Mouse (Mus musculus): ENCODE measurements at regions not wholly inside any gene's neighbourhood (a gene's known extent, or its start where the extent isn't known, plus 50 kb on each side); places are given as distances from the start of the nearest gene placed in this dataset.

GRCm38 (mm10) chr5:43444582-43445214 lies 70.6 kb upstream of the C1qtnf7 start:
- H3K9ac ChIP-seq (ENCODE audit: insufficient read depth, low read depth) = no peak overlapping the region
- no peaks in the 10 kb centered on the region for H3K27me3 ChIP-seq (replicated peaks)
- no peak overlapping the region for H3K4me2 ChIP-seq (ENCODE audit: insufficient read depth, low read depth, poor library complexity, severe bottlenecking)
- no peak overlapping the region for H3K4me3 ChIP-seq (replicated peaks in 1 of 3; ENCODE audit: low read depth in 2 of 3, low read length in 2 of 3, poor library complexity in 1 of 3)
- in situ Hi-C loops (cut with MboI; ENCODE audit: low pct_ligation_motif_present, low pct_unique_long_range_greater_than_20kb, low sequenced_read_pairs) = loop anchor here (10.0 kb wide), 1 partner anchor 180 kb away; no protein-coding TSS in a partner anchor
- TF ChIP-seq KAT2A (IDR thresholded peaks at IDR 0.05; ENCODE audit: insufficient replicate concordance, low read length) (no peak), NRF1 (IDR thresholded peaks at IDR 0.05; ENCODE audit: low read depth, low read length) (no peak), SIN3A (IDR thresholded peaks at IDR 0.05; ENCODE audit: low read length) (no peak), ZC3H11A (IDR thresholded peaks at IDR 0.05; ENCODE audit: low read depth, low read length) (no peak), RAD21 (IDR thresholded peaks at IDR 0.05; ENCODE audit: low read depth, low read length) (no peak), MAFK (IDR thresholded peaks at IDR 0.05; ENCODE audit: insufficient replicate concordance, low read length) (no peak), JUN (IDR thresholded peaks at IDR 0.05; ENCODE audit: insufficient read depth, low read depth, low read length) (no peak), MAX (IDR thresholded peaks at IDR 0.05; ENCODE audit: low read length) (no peak), HCFC1 (IDR thresholded peaks at IDR 0.05; ENCODE audit: low read depth, low read length) (no peak), MEF2A (IDR thresholded peaks at IDR 0.05; ENCODE audit: borderline replicate concordance, low read depth, low read length) (no peak), BHLHE40 (IDR thresholded peaks at IDR 0.05; ENCODE audit: low read depth, low read length) (no peak)
- no peaks in the 10 kb centered on the region for H3K36me3 ChIP-seq (replicated peaks in 1 of 2; ENCODE audit: control insufficient read depth in 1 of 2, insufficient read depth in 1 of 2, low read length in 1 of 2)
- no peaks in the 10 kb centered on the region for H3K79me2 ChIP-seq (replicated peaks; ENCODE audit: control insufficient read depth, extremely low read depth, insufficient read depth, poor library complexity, severe bottlenecking)
- dilution Hi-C loops (cut with MboI; ENCODE audit: extremely low pct_ligation_motif_present, extremely low pct_unique_long_range_greater_than_20kb, low sequenced_read_pairs) = no loop called here
- no peak overlapping the region for H3K27ac ChIP-seq (ENCODE audit: insufficient read depth, low read depth)
- no peak for DNase-seq (ENCODE audit: extremely low read depth)
- peaks cover 12 to 34% of the 10 kb centered on the region in 2 experiments for H3K4me1 ChIP-seq (ENCODE audit: control insufficient read depth in 1 of 2, insufficient read depth in 2 of 2)
- no peaks in the 10 kb centered on the region for H3K9me3 ChIP-seq (replicated peaks; ENCODE audit: low read length)

GRCm38 (mm10) chr5:43445620-43446019 lies 69.7 kb upstream of the C1qtnf7 start:
- Histone ChIP-seq H3K27me3 (replicated peaks) (no peaks in the 10 kb centered on the region), H3K9me3 (replicated peaks; ENCODE audit: low read length) (no peaks in the 10 kb centered on the region), H3K4me1 (ENCODE audit: control insufficient read depth in 1 of 2, insufficient read depth in 2 of 2) (peaks cover 12 to 34% of the 10 kb centered on the region in 2 experiments), H3K9ac (ENCODE audit: insufficient read depth, low read depth) (no peak overlapping the region), H3K27ac (ENCODE audit: insufficient read depth, low read depth) (peak overlapping the region; percentile 36; the same call in 1 of the 2 replicates), H3K79me2 (replicated peaks; ENCODE audit: control insufficient read depth, extremely low read depth, insufficient read depth, poor library complexity, severe bottlenecking) (no peaks in the 10 kb centered on the region), H3K36me3 (replicated peaks in 1 of 2; ENCODE audit: control insufficient read depth in 1 of 2, insufficient read depth in 1 of 2, low read length in 1 of 2) (no peaks in the 10 kb centered on the region), H3K4me3 (replicated peaks in 1 of 3; ENCODE audit: low read depth in 2 of 3, low read length in 2 of 3, poor library complexity in 1 of 3) (no peak overlapping the region), H3K4me2 (ENCODE audit: insufficient read depth, low read depth, poor library complexity, severe bottlenecking) (no peak overlapping the region)
- dilution Hi-C loops (cut with MboI; ENCODE audit: extremely low pct_ligation_motif_present, extremely low pct_unique_long_range_greater_than_20kb, low sequenced_read_pairs) (no loop called here), in situ Hi-C loops (cut with MboI; ENCODE audit: low pct_ligation_motif_present, low pct_unique_long_range_greater_than_20kb, low sequenced_read_pairs) (loop anchor here (10.0 kb wide), 1 partner anchor 179 kb away; no protein-coding TSS in a partner anchor)
- TF ChIP-seq ZKSCAN1 (IDR thresholded peaks at IDR 0.05; ENCODE audit: borderline replicate concordance, low read depth, low read length) (no peak), USF2 (conservative IDR thresholded peaks at IDR 0.05; ENCODE audit: low read depth, low read length) (peak; percentile 38; the same call in 1 of the 2 replicates), GABPA (IDR thresholded peaks at IDR 0.05; ENCODE audit: insufficient replicate concordance, low read depth, low read length) (no peak), HCFC1 (IDR thresholded peaks at IDR 0.05; ENCODE audit: low read depth, low read length) (no peak), CTCF (conservative IDR thresholded peaks at IDR 0.05 in 1 of 2, IDR thresholded peaks at IDR 0.05 in 1 of 2; ENCODE audit: low read depth in 2 of 2, low read length in 2 of 2) (peak in 1 of 2 experiments; percentile 83; a peak in 2 of 4 replicates), PAX5 (IDR thresholded peaks at IDR 0.05; ENCODE audit: low read length) (no peak), RAD21 (IDR thresholded peaks at IDR 0.05; ENCODE audit: low read depth, low read length) (peak; percentile 83), ZC3H11A (IDR thresholded peaks at IDR 0.05; ENCODE audit: low read depth, low read length) (peak; percentile 67; the same call in 1 of the 2 replicates), JUND (conservative IDR thresholded peaks at IDR 0.05; ENCODE audit: low read depth, low read length) (peak; percentile 50; the same call in 1 of the 2 replicates), IRF4 (IDR thresholded peaks at IDR 0.05; ENCODE audit: low read depth, low read length) (0 out of 2 replicates have a peak, but pooled peaks have one; percentile 27), NRF1 (IDR thresholded peaks at IDR 0.05; ENCODE audit: low read depth, low read length) (no peak), POLR2AphosphoS2 (IDR thresholded peaks at IDR 0.05; ENCODE audit: low read depth, low read length) (no peak), BHLHE40 (IDR thresholded peaks at IDR 0.05; ENCODE audit: low read depth, low read length) (peak; percentile 83), TBP (conservative IDR thresholded peaks at IDR 0.05; ENCODE audit: low read depth, low read length) (no peak), USF1 (IDR thresholded peaks at IDR 0.05; ENCODE audit: low read depth, low read length) (peak; percentile 22; the same call in 1 of the 2 replicates), ETS1 (conservative IDR thresholded peaks at IDR 0.05; ENCODE audit: low read depth, low read length) (no peak), EP300 (IDR thresholded peaks at IDR 0.05; ENCODE audit: low read length) (peak; percentile 55), CHD1 (IDR thresholded peaks at IDR 0.05; ENCODE audit: low read depth, low read length) (no peak), MEF2A (IDR thresholded peaks at IDR 0.05; ENCODE audit: borderline replicate concordance, low read depth, low read length) (peak; percentile 92), SMC3 (IDR thresholded peaks at IDR 0.05; ENCODE audit: low read depth, low read length) (peak; percentile 86)
- DNase-seq (ENCODE audit: extremely low read depth) = peak; percentile 70
